8 mouse cellular contexts compared by ENCODE assay signal in the genomic region with DNA sequence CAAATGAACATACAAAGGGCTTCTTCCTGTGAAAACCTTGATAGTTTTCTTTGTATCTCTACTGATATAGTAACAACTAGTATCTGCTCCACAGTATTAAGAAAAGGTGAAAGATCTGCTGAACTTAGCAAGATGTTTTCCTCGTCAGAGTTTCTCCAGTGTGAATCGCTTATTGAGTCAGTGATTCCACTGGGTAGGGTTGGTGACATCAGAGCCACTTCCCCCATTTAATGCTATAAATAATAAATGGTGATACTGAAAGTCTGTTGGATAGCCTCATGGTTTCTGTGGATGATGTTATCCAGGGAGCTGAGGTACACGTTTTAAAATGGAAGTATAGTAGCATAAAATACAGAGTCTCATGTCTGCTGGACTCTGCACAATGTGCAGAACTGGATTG. TPM values are rescaled to one million over a fixed set of nuclear protein-coding genes. Genes with fewer than 3 reads are reported as not detected.
A peak's percentile ranks its signal among the peaks of the same experiment; 100 is the strongest.
DNase-seq lines count a peak whose midpoint lies in the region; ATAC-seq and TF ChIP-seq lines count a peak whose summit lies in the region.

No protein-coding gene starts in this region.

- peak overlapping the region; percentile 99 for H3K9ac ChIP-seq in kidney, embryonic 16.5 days (replicated peaks; ENCODE audit: low read length)
- H3K9ac ChIP-seq in hindbrain, postnatal 0 days (replicated peaks; ENCODE audit: low read length) = peak overlapping the region; percentile 97
- H3K9ac ChIP-seq in midbrain, postnatal 0 days (replicated peaks; ENCODE audit: low read length, poor library complexity, severe bottlenecking) = peak overlapping the region; percentile 96

- peak overlapping the region; percentile 99 for H3K4me3 ChIP-seq in kidney, embryonic 16.5 days (ENCODE audit: low read length)
- peak overlapping the region; percentile 85 for H3K4me3 ChIP-seq in bone marrow macrophage, adult 2 months (ENCODE audit: insufficient read depth, low read length)
- H3K4me3 ChIP-seq in hindbrain, postnatal 0 days (ENCODE audit: low read length) = peak overlapping the region; percentile 97
- H3K4me3 ChIP-seq in midbrain, postnatal 0 days (ENCODE audit: low read depth, low read length) = peak overlapping the region; percentile 99

- TF ChIP-seq CTCF in bone marrow macrophage, adult 2 months (IDR thresholded peaks at IDR 0.05; ENCODE audit: low read depth, low read length) = no peak
- no peak for TF ChIP-seq CTCF in hindbrain, postnatal 0 days (IDR thresholded peaks at IDR 0.05; ENCODE audit: low read depth)
- TF ChIP-seq CTCF in midbrain, postnatal 0 days (IDR thresholded peaks at IDR 0.05) = no peak

- TF ChIP-seq POLR2A in bone marrow macrophage, adult 2 months (IDR thresholded peaks at IDR 0.05; ENCODE audit: borderline replicate concordance, low read depth, low read length) = no peak

- H3K27ac ChIP-seq in kidney, embryonic 16.5 days (ENCODE audit: low read length) = peak overlapping the region; percentile 99
- peak overlapping the region; percentile 67 for H3K27ac ChIP-seq in bone marrow macrophage, adult 2 months (ENCODE audit: insufficient read depth, low read depth, low read length)
- H3K27ac ChIP-seq in hindbrain, postnatal 0 days = peak overlapping the region; percentile 98; the same call in 1 of the 2 replicates
- peak overlapping the region; percentile 93; the same call in 1 of the 2 replicates for H3K27ac ChIP-seq in midbrain, postnatal 0 days (ENCODE audit: low read depth, low read length)

- no peaks in the 10 kb centered on the region for H3K27me3 ChIP-seq in kidney, embryonic 16.5 days (ENCODE audit: insufficient read depth, low read length)
- H3K27me3 ChIP-seq in hindbrain, postnatal 0 days (ENCODE audit: insufficient read depth, low read length) = no peaks in the 10 kb centered on the region
- no peaks in the 10 kb centered on the region for H3K27me3 ChIP-seq in midbrain, postnatal 0 days (ENCODE audit: insufficient read depth, low read length)

- no peak for DNase-seq in kidney, postnatal 14 days
- DNase-seq in hindbrain, postnatal 0 days (ENCODE audit: low spot score) = no peak
- no peak for DNase-seq in midbrain, postnatal 0 days (ENCODE audit: low spot score)
- no peak for DNase-seq in frontal cortex, adult 2 months (ENCODE audit: extremely low spot score in 1 of 2, low spot score in 1 of 2)
- DNase-seq in frontal cortex, postnatal 36 days (ENCODE audit: low spot score in 2 of 2) = no peak

- 14% methylated on average over 3 of the region's 3 CpGs for WGBS in kidney, embryonic 16.5 days
- 32% methylated on average over 3 of the region's 3 CpGs for WGBS in hindbrain, postnatal 0 days
- 31% methylated on average over 3 of the region's 3 CpGs for WGBS in midbrain, postnatal 0 days

- peak overlapping the region; percentile 85 for H3K4me2 ChIP-seq in kidney, embryonic 16.5 days (replicated peaks; ENCODE audit: low read depth, low read length)
- peak overlapping the region; percentile 95 for H3K4me2 ChIP-seq in hindbrain, postnatal 0 days (ENCODE audit: low read depth, low read length)
- H3K4me2 ChIP-seq in midbrain, postnatal 0 days (ENCODE audit: low read depth, low read length, poor library complexity, severe bottlenecking) = peak overlapping the region; percentile 83

- ATAC-seq in kidney, embryonic 16.5 days (ENCODE audit: low FRiP score, low TSS enrichment) = no peak
- ATAC-seq in hindbrain, postnatal 0 days = no peak
- ATAC-seq in midbrain, postnatal 0 days (ENCODE audit: low FRiP score) = no peak
- ATAC-seq in monocyte, adult 5-6 weeks (replicated peaks; ENCODE audit: insufficient number of reproducible peaks, low FRiP score, low TSS enrichment, poor library complexity, severe bottlenecking) = no peak

- peaks cover 28% of the 10 kb centered on the region for H3K4me1 ChIP-seq in kidney, embryonic 16.5 days (ENCODE audit: insufficient read depth, low read length)
- peaks cover 32% of the 10 kb centered on the region for H3K4me1 ChIP-seq in bone marrow macrophage, adult 2 months (ENCODE audit: control insufficient read depth, insufficient read depth, low read length)
- H3K4me1 ChIP-seq in hindbrain, postnatal 0 days (ENCODE audit: insufficient read depth, low read length) = peaks cover 15% of the 10 kb centered on the region; the same call in 1 of the 2 replicates
- peaks cover 7% of the 10 kb centered on the region; the same call in 1 of the 2 replicates for H3K4me1 ChIP-seq in midbrain, postnatal 0 days (ENCODE audit: insufficient read depth, low read length)

- no peaks in the 10 kb centered on the region for H3K9me3 ChIP-seq in kidney, embryonic 16.5 days (ENCODE audit: low read length)
- H3K9me3 ChIP-seq in hindbrain, postnatal 0 days (ENCODE audit: low read length) = no peaks in the 10 kb centered on the region
- H3K9me3 ChIP-seq in midbrain, postnatal 0 days (ENCODE audit: low read length) = no peaks in the 10 kb centered on the region

- H3K36me3 ChIP-seq in kidney, embryonic 16.5 days (ENCODE audit: insufficient read depth, low read length) = no peaks in the 10 kb centered on the region
- H3K36me3 ChIP-seq in hindbrain, postnatal 0 days (ENCODE audit: insufficient read depth, low read length) = no peaks in the 10 kb centered on the region
- no peaks in the 10 kb centered on the region for H3K36me3 ChIP-seq in midbrain, postnatal 0 days (ENCODE audit: insufficient read depth, low read length)

RNA-seq across cellular contexts. Expression of a gene that starts 1.5 kb away (rescaled TPM):
- polyA plus RNA-seq in kidney, embryonic 16.5 days (2015; fragmentation: Nextera tagmentation; extraction: Ambion mirVana) = 91.3 and 95.2 TPM in 2 replicates
- 44.3 and 47.9 TPM in 2 replicates for polyA plus RNA-seq in bone marrow macrophage, adult 2 months (2012; ENCODE audit: insufficient read depth, insufficient read length, missing spikeins)
- 149 and 343 TPM in 2 replicates for total RNA-seq in hindbrain, postnatal 0 days (2014; rRNA removed)
- polyA plus RNA-seq in hindbrain, postnatal 0 days (2015; fragmentation: Nextera tagmentation; extraction: Ambion mirVana) = 93.6 and 95.4 TPM in 2 replicates
- total RNA-seq in midbrain, postnatal 0 days (2014; rRNA removed) = 130 and 140 TPM in 2 replicates
- polyA plus RNA-seq in midbrain, postnatal 0 days (2015; fragmentation: Nextera tagmentation; extraction: Ambion mirVana) = 97.1 and 100 TPM in 2 replicates
- total RNA-seq in monocyte, adult 5-6 weeks (2017) = 57.1 to 117 TPM (median 73.5 TPM) in 3 replicates
- polyA plus RNA-seq in frontal cortex, adult 2 months (2012; rRNA removed) = 80.3 and 82.7 TPM in 2 replicates
